Mouse (Mus musculus): ENCODE measurements at regions not wholly inside any gene's neighbourhood (a gene's known extent, or its start where the extent isn't known, plus 50 kb on each side); places are given as distances from the start of the nearest gene placed in this dataset.

GRCm38 (mm10) chr6:33166479-33166878, 82.4 kb upstream of the Exoc4 start:
- TF ChIP-seq POLR2A (IDR thresholded peaks at IDR 0.05; ENCODE audit: low read depth, low read length) (no peak), CTCF (IDR thresholded peaks at IDR 0.05; ENCODE audit: extremely low read depth, insufficient read length, insufficient replicate concordance, low read depth, low read length) (no peak)
